Mouse (Mus musculus): ENCODE measurements around the gene Gigyf2. TPM values are rescaled to one million over a fixed set of nuclear protein-coding genes. Genes with fewer than 3 reads are reported as not detected.

The Gigyf2 gene
- polyA plus RNA-seq, 1 experiment from 2014 or later: 61.3 TPM

GRCm38 (mm10) chr1:87482546-87482945 lies 155.7 kb downstream of the Gigyf2 start:
- Histone ChIP-seq H3K27ac (ENCODE audit: low read depth, low read length) (no peak overlapping the region), H3K4me2 (replicated peaks; ENCODE audit: low read depth, low read length) (no peak overlapping the region), H3K27me3 (ENCODE audit: control insufficient read depth, insufficient read depth, low read length) (no peaks in the 10 kb centered on the region), H3K4me3 (ENCODE audit: low read length) (no peak overlapping the region), H3K4me1 (ENCODE audit: control insufficient read depth, insufficient read depth, low read length) (no peaks in the 10 kb centered on the region), H3K36me3 (ENCODE audit: control insufficient read depth, insufficient read depth, low read length) (no peaks in the 10 kb centered on the region), H3K9me3 (ENCODE audit: control insufficient read depth, low read length) (no peaks in the 10 kb centered on the region), H3K9ac (ENCODE audit: low read depth, low read length) (no peak overlapping the region)
- 91% methylated on average over 4 of the region's 4 CpGs for WGBS
- ATAC-seq (ENCODE audit: low FRiP score, low TSS enrichment): no peak

GRCm38 (mm10) chr1:87486386-87486785 lies 159.6 kb downstream of the Gigyf2 start:
- Histone ChIP-seq H3K4me3 (ENCODE audit: low read length) (no peak overlapping the region), H3K4me1 (ENCODE audit: control insufficient read depth, insufficient read depth, low read length) (no peaks in the 10 kb centered on the region), H3K27ac (ENCODE audit: low read depth, low read length) (no peak overlapping the region), H3K36me3 (ENCODE audit: control insufficient read depth, insufficient read depth, low read length) (no peaks in the 10 kb centered on the region), H3K9me3 (ENCODE audit: control insufficient read depth, low read length) (no peaks in the 10 kb centered on the region), H3K9ac (ENCODE audit: low read depth, low read length) (no peak overlapping the region), H3K27me3 (ENCODE audit: control insufficient read depth, insufficient read depth, low read length) (no peaks in the 10 kb centered on the region), H3K4me2 (replicated peaks; ENCODE audit: low read depth, low read length) (no peak overlapping the region)
- ATAC-seq (ENCODE audit: low FRiP score, low TSS enrichment): no peak
- 57% methylated on average over 6 of the region's 6 CpGs for WGBS

- no peak for ATAC-seq (ENCODE audit: low FRiP score, low TSS enrichment)
- H3K9me3 ChIP-seq (ENCODE audit: control insufficient read depth, low read length): no peaks in the 10 kb centered on the region
- H3K9ac ChIP-seq (ENCODE audit: low read depth, low read length): no peak overlapping the region
- H3K4me3 ChIP-seq (ENCODE audit: low read length): no peak overlapping the region
- H3K27ac ChIP-seq (ENCODE audit: low read depth, low read length): no peak overlapping the region
- WGBS: 86% methylated on average over 3 of the region's 3 CpGs
- H3K4me2 ChIP-seq (replicated peaks; ENCODE audit: low read depth, low read length): no peak overlapping the region
- H3K36me3 ChIP-seq (ENCODE audit: control insufficient read depth, insufficient read depth, low read length): no peaks in the 10 kb centered on the region
- H3K4me1 ChIP-seq (ENCODE audit: control insufficient read depth, insufficient read depth, low read length): no peaks in the 10 kb centered on the region
- H3K27me3 ChIP-seq (ENCODE audit: control insufficient read depth, insufficient read depth, low read length): no peaks in the 10 kb centered on the region
Measured at GRCm38 (mm10) chr1:87492285-87492684, 165.5 kb downstream of the Gigyf2 start.

- no peaks in the 10 kb centered on the region for H3K4me1 ChIP-seq (ENCODE audit: control insufficient read depth, insufficient read depth, low read length)
- ATAC-seq (ENCODE audit: low FRiP score, low TSS enrichment): no peak
- H3K9me3 ChIP-seq (ENCODE audit: control insufficient read depth, low read length): no peaks in the 10 kb centered on the region
- WGBS: 88% methylated on average over 4 of the region's 4 CpGs
- no peaks in the 10 kb centered on the region for H3K36me3 ChIP-seq (ENCODE audit: control insufficient read depth, insufficient read depth, low read length)
- H3K27ac ChIP-seq (ENCODE audit: low read depth, low read length): no peak overlapping the region
- no peak overlapping the region for H3K4me2 ChIP-seq (replicated peaks; ENCODE audit: low read depth, low read length)
- no peak overlapping the region for H3K9ac ChIP-seq (ENCODE audit: low read depth, low read length)
- no peaks in the 10 kb centered on the region for H3K27me3 ChIP-seq (ENCODE audit: control insufficient read depth, insufficient read depth, low read length)
- no peak overlapping the region for H3K4me3 ChIP-seq (ENCODE audit: low read length)
Measured at GRCm38 (mm10) chr1:87493542-87493941, 166.7 kb downstream of the Gigyf2 start.

Other genes starting within 250 kb of the Gigyf2 start
- not detected in 2 replicates for gene Alppl2, start 237.1 kb upstream of the Gigyf2 start, polyA plus RNA-seq (2014; fragmentation: Nextera tagmentation; extraction: Ambion mirVana)
- gene Alpi, start 225.4 kb upstream of the Gigyf2 start, polyA plus RNA-seq (2014; fragmentation: Nextera tagmentation; extraction: Ambion mirVana): not detected in 2 replicates
- gene Akp3, start 202.0 kb upstream of the Gigyf2 start, polyA plus RNA-seq (2014; fragmentation: Nextera tagmentation; extraction: Ambion mirVana): not detected in 2 replicates
- 0.11 and 0.20 TPM in 2 replicates for gene Ecel1, start 170.5 kb upstream of the Gigyf2 start, polyA plus RNA-seq (2014; fragmentation: Nextera tagmentation; extraction: Ambion mirVana)
- gene Prss56, start 143.7 kb upstream of the Gigyf2 start, polyA plus RNA-seq (2014; fragmentation: Nextera tagmentation; extraction: Ambion mirVana): not detected in 2 replicates
- 0.13 and 0.62 TPM in 2 replicates for gene Chrnd, start 136.4 kb upstream of the Gigyf2 start, polyA plus RNA-seq (2014; fragmentation: Nextera tagmentation; extraction: Ambion mirVana)
- gene Chrng, start 122.3 kb upstream of the Gigyf2 start, polyA plus RNA-seq (2014; fragmentation: Nextera tagmentation; extraction: Ambion mirVana): 0.30 and 0.34 TPM in 2 replicates
- gene Eif4e2, start 113.1 kb upstream of the Gigyf2 start, polyA plus RNA-seq (2014; fragmentation: Nextera tagmentation; extraction: Ambion mirVana): 122 and 150 TPM in 2 replicates
- 2.6 and 3.6 TPM in 2 replicates for gene Efhd1, start 62.6 kb upstream of the Gigyf2 start, polyA plus RNA-seq (2014; fragmentation: Nextera tagmentation; extraction: Ambion mirVana)
- 0.30 and 0.60 TPM in 2 replicates for gene Kcnj13, start 67.7 kb downstream of the Gigyf2 start, polyA plus RNA-seq (2014; fragmentation: Nextera tagmentation; extraction: Ambion mirVana)
- not detected in 2 replicates for gene Snorc, start 143.3 kb downstream of the Gigyf2 start, polyA plus RNA-seq (2014; fragmentation: Nextera tagmentation; extraction: Ambion mirVana)
- 0.20 and 0.80 TPM in 2 replicates for gene Neu2, start 182.9 kb downstream of the Gigyf2 start, polyA plus RNA-seq (2014; fragmentation: Nextera tagmentation; extraction: Ambion mirVana)
- 0.96 and 1.5 TPM in 2 replicates for gene Ngef, start 246.9 kb downstream of the Gigyf2 start, polyA plus RNA-seq (2014; fragmentation: Nextera tagmentation; extraction: Ambion mirVana)